In the genomic region with DNA sequence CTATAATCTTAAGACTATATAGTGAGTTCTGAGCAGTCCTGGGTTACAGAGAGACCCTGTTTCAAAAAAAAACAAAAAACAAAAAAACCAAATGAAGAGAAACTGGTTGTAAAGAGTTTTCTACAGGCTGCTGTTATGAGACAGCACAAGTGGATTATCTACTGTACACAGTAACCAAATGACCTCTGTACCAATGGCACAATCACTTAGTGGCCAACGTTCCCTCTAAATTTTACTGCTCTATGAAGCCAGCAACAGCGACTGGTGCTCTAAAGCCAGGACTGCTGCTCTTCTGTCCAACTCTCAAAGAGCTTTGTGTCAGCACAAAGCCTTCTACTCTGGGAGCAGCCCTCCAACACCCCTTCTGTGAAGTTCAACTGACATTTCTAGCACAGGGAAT, we compare ENCODE assay signal across 13 mouse cellular contexts. TPM values are rescaled to one million over a fixed set of nuclear protein-coding genes. Genes with fewer than 3 reads are reported as not detected.
DNase-seq lines count a peak whose midpoint lies in the region; ATAC-seq and TF ChIP-seq lines count a peak whose summit lies in the region.
"Had no signal": no experiment of that assay in that cellular context is flagged by ENCODE, and none has a peak within 500 bp of the region (broad histone marks: within the 10 kb centered on the region; RNA-seq: fewer than 3 reads in every experiment).

No protein-coding gene starts in this region.

- no peak overlapping the region for H3K4me3 ChIP-seq in heart, embryonic 12.5 days
- H3K4me3 ChIP-seq in layer of hippocampus, adult 2 months: no peak overlapping the region; the same call in 1 of the 2 replicates
- H3K4me3 ChIP-seq in hindbrain, embryonic 16.5 days (ENCODE audit: low read length): no peak overlapping the region
- H3K4me3 ChIP-seq in myocyte: no peak overlapping the region
- H3K4me3 ChIP-seq in kidney, embryonic 15.5 days (replicated peaks): no peak overlapping the region
- H3K4me3 ChIP-seq: embryonic facial prominence, embryonic 10.5 days had no signal

- H3K79me2 ChIP-seq in myocyte (ENCODE audit: control insufficient read depth, insufficient read depth): peaks cover 98% of the 10 kb centered on the region

- no peak for ATAC-seq in heart, embryonic 12.5 days (ENCODE audit: insufficient number of reproducible peaks, low FRiP score)
- ATAC-seq in hindbrain, embryonic 16.5 days: no peak
- ATAC-seq in activated CD4-positive, CD25-positive, alpha-beta regulatory T cell, adult 4 months: no peak
- ATAC-seq in kidney, embryonic 15.5 days (replicated peaks; ENCODE audit: low FRiP score): no peak

- no peak for TF ChIP-seq POLR2A in myocyte (IDR thresholded peaks at IDR 0.05; ENCODE audit: insufficient read length, low read depth)

- H3K4me1 ChIP-seq in heart, embryonic 12.5 days (replicated peaks): peaks cover 61% of the 10 kb centered on the region
- peaks cover 30% of the 10 kb centered on the region for H3K4me1 ChIP-seq in hindbrain, embryonic 16.5 days (ENCODE audit: control insufficient read depth, insufficient read depth, low read depth, low read length)
- peaks cover 49% of the 10 kb centered on the region for H3K4me1 ChIP-seq in kidney, embryonic 15.5 days

- H3K4me2 ChIP-seq in heart, embryonic 12.5 days: 0 out of 2 replicates have a peak overlapping the region, but pooled peaks have one; percentile 49
- H3K4me2 ChIP-seq in hindbrain, embryonic 16.5 days (ENCODE audit: low read length): peak overlapping the region; percentile 95; the same call in 1 of the 2 replicates
- H3K4me2 ChIP-seq in myocyte (ENCODE audit: low read depth): peak overlapping the region; percentile 78
- H3K4me2 ChIP-seq in kidney, embryonic 15.5 days: no peak overlapping the region

- peaks cover 9% of the 10 kb centered on the region; the same call in 1 of the 2 replicates for H3K36me3 ChIP-seq in heart, embryonic 12.5 days
- no peaks in the 10 kb centered on the region for H3K36me3 ChIP-seq in hindbrain, embryonic 16.5 days (ENCODE audit: control insufficient read depth, insufficient read depth, low read length)
- no peaks in the 10 kb centered on the region for H3K36me3 ChIP-seq in myocyte (ENCODE audit: control insufficient read depth, insufficient read depth)
- H3K36me3 ChIP-seq in kidney, embryonic 15.5 days: peaks cover 18% of the 10 kb centered on the region

- no peak for TF ChIP-seq CTCF in layer of hippocampus, adult 2 months (conservative IDR thresholded peaks at IDR 0.05)

- H3K27ac ChIP-seq in heart, embryonic 12.5 days (ENCODE audit: poor library complexity, severe bottlenecking): peak overlapping the region; percentile 67
- peak overlapping the region; percentile 32; the same call in 1 of the 2 replicates for H3K27ac ChIP-seq in layer of hippocampus, adult 2 months
- H3K27ac ChIP-seq in hindbrain, embryonic 16.5 days (ENCODE audit: low read depth, low read length): no peak overlapping the region
- H3K27ac ChIP-seq in kidney, embryonic 15.5 days: no peak overlapping the region
- H3K27ac ChIP-seq: embryonic facial prominence, embryonic 10.5 days; stomach, postnatal 0 days had no signal

- WGBS in heart, embryonic 12.5 days: 67% methylated on average over 2 of the region's 2 CpGs
- 77% methylated on average over 2 of the region's 2 CpGs for WGBS in hindbrain, embryonic 16.5 days
- 70% methylated on average over 2 of the region's 2 CpGs for WGBS in kidney, embryonic 15.5 days

- no peak for DNase-seq in heart, adult 9 months (ENCODE audit: low spot score in 2 of 2)
- no peak for DNase-seq in layer of hippocampus, adult 2 months (ENCODE audit: low spot score in 2 of 2)
- no peak for DNase-seq in layer of hippocampus, postnatal 36 days
- DNase-seq: cerebellum, postnatal 10 days; gastrocnemius, postnatal 25 days; right cerebral cortex, postnatal 4 days had no signal

- H3ac ChIP-seq in myocyte (ENCODE audit: control insufficient read depth, insufficient read length): no peak overlapping the region

- H3K9me3 ChIP-seq in heart, embryonic 12.5 days (replicated peaks): no peaks in the 10 kb centered on the region
- H3K9me3 ChIP-seq in hindbrain, embryonic 16.5 days (ENCODE audit: control insufficient read depth, low read length): no peaks in the 10 kb centered on the region
- H3K9me3 ChIP-seq in kidney, embryonic 15.5 days (replicated peaks): no peaks in the 10 kb centered on the region
- H3K9me3 ChIP-seq: embryonic facial prominence, embryonic 10.5 days had no signal

- no peaks in the 10 kb centered on the region for H3K27me3 ChIP-seq in heart, embryonic 12.5 days (replicated peaks)
- no peaks in the 10 kb centered on the region for H3K27me3 ChIP-seq in hindbrain, embryonic 16.5 days (replicated peaks; ENCODE audit: control insufficient read depth, insufficient read depth, low read length)
- no peaks in the 10 kb centered on the region for H3K27me3 ChIP-seq in myocyte (ENCODE audit: control insufficient read depth, insufficient read depth, insufficient read length)
- H3K27me3 ChIP-seq in kidney, embryonic 15.5 days: no peaks in the 10 kb centered on the region

- no peak overlapping the region for H3K9ac ChIP-seq in heart, embryonic 12.5 days
- H3K9ac ChIP-seq in hindbrain, embryonic 16.5 days (ENCODE audit: low read depth, low read length): no peak overlapping the region
- H3K9ac ChIP-seq in kidney, embryonic 15.5 days: no peak overlapping the region

TF ChIP-seq in myocyte, 11 proteins besides CTCF, POLR2A, EP300 and RAD21:
- no peak for TF ChIP-seq MAX (IDR thresholded peaks at IDR 0.05; ENCODE audit: low read depth)
- TF ChIP-seq CEBPB (IDR thresholded peaks at IDR 0.05; ENCODE audit: insufficient read depth, poor library complexity, severe bottlenecking): no peak
- no peak for TF ChIP-seq TCF12 (IDR thresholded peaks at IDR 0.05; ENCODE audit: insufficient read depth, poor library complexity, severe bottlenecking)
- no peak for TF ChIP-seq E2F4 (IDR thresholded peaks at IDR 0.05; ENCODE audit: insufficient read depth)
- no peak for TF ChIP-seq SRF (IDR thresholded peaks at IDR 0.05; ENCODE audit: control insufficient read depth, insufficient read length, low read depth)
- TF ChIP-seq TCF3 (IDR thresholded peaks at IDR 0.05; ENCODE audit: insufficient read length, low read depth): no peak
- TF ChIP-seq MYOD1 (IDR thresholded peaks at IDR 0.05; ENCODE audit: control insufficient read depth in 1 of 3, insufficient read length in 2 of 3, low read depth in 2 of 3): no peak
- TF ChIP-seq REST (IDR thresholded peaks at IDR 0.05; ENCODE audit: insufficient read depth, insufficient read length): no peak
- no peak for TF ChIP-seq POLR2AphosphoS2 (IDR thresholded peaks at IDR 0.05; ENCODE audit: insufficient read length, low read depth)
- TF ChIP-seq USF1 (IDR thresholded peaks at IDR 0.05; ENCODE audit: low read depth): no peak
- TF ChIP-seq MYOG (IDR thresholded peaks at IDR 0.05; ENCODE audit: control insufficient read depth in 1 of 3, insufficient read depth in 1 of 3, insufficient read length in 2 of 3, low read depth in 2 of 3): no peak
TF ChIP-seq in myocyte: peak in this region for 0.

RNA-seq across cellular contexts. Expression of gene Grb2, which starts 11.3 kb away (rescaled TPM):
- 95.9 and 113 TPM in 2 replicates for polyA plus RNA-seq in heart, embryonic 12.5 days (2016; fragmentation: Nextera tagmentation; extraction: Ambion mirVana)
- 100 to 1,000 TPM; 182 to 198 TPM for total RNA-seq in layer of hippocampus, adult 2 months (2021)
- total RNA-seq in layer of hippocampus, postnatal 36 days (2021): 100 to 1,000 TPM; 181 to 192 TPM
- 183 and 193 TPM in 2 replicates for polyA plus RNA-seq in hindbrain, embryonic 16.5 days (2015; fragmentation: Nextera tagmentation; extraction: Ambion mirVana)
- polyA plus RNA-seq in myocyte (2012; fragmentation: generic; extraction: Trizol): 71.2 TPM
- polyA plus RNA-seq in activated CD4-positive, CD25-positive, alpha-beta regulatory T cell, adult 4 months (2017; shearing (Covaris generic)): 10 to 100 TPM; 28.3 to 34.4 TPM
- polyA plus RNA-seq in kidney, embryonic 15.5 days (2015; fragmentation: Nextera tagmentation; extraction: Ambion mirVana): 92.0 and 98.4 TPM in 2 replicates

Comparison
In these comparisons a context has a peak if more than half of its experiments do, and no peak if none do; other contexts are left out.
1. H3K27ac ChIP-seq: peak in heart, embryonic 12.5 days (single experiment) and layer of hippocampus, adult 2 months (single experiment); none in hindbrain, embryonic 16.5 days (single experiment) and kidney, embryonic 15.5 days (single experiment).